Mouse (Mus musculus): Measurements from ENCODE around the gene Cacna1d. TPM values are rescaled to one million over a fixed set of nuclear protein-coding genes. Genes with fewer than 3 reads are reported as not detected.

Cacna1d gene
- polyA plus RNA-seq, 1 experiment from 2014 or later, result 8.5 TPM

DNA sequence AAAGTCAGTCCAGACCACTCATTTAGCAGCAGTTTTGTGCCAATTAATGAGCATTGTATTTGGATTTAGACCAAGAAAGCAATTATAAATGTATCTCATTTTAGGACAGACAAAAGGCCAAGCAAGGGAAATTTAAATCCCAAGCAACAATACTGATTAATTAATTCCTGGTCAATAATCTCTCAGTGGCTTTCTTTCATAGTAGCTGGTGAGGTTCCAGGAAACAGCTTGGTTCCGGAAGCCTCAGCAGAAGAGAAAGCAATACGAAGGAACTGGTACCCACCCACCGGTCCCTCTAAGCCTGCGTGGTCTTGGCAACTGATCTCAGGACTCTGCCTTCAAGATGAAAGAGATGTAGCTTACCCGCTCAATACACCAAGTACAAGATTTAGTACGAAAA is 319.7 kb downstream of the Cacna1d start:
- WGBS, result 86% methylated on average over 6 of the region's 6 CpGs
- Histone ChIP-seq H3K36me3 (no peaks in the 10 kb centered on the region), H3K4me3 (no peak overlapping the region), H3K9me3 (no peaks in the 10 kb centered on the region), H3K4me1 (peaks cover 23% of the 10 kb centered on the region), H3K27ac (no peak overlapping the region), H3K27me3 (ENCODE audit: insufficient read depth, poor library complexity, severe bottlenecking) (no peaks in the 10 kb centered on the region)
- no peak for DNase-seq (ENCODE audit: low spot score)

DNA sequence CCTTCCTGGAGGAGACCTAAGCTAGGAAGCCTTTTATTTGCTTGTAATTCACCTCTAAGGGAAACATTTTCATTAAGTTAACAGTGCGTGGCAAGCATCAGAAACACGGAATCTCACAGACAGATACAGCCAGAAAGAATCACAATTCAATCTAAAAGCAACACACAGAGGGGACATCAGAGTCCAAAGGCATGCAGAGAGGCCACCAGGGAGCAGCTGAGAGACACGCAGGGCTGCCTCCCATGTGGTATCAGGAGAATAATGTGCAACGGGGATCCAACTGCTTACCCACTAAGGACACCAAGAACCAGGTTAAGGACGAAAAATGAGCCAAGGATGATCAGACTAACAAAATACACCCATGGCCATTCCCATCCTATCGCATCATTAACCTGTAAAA is 320.2 kb downstream of the Cacna1d start:
- Histone ChIP-seq H3K27me3 (ENCODE audit: insufficient read depth, poor library complexity, severe bottlenecking) (no peaks in the 10 kb centered on the region), H3K9me3 (no peaks in the 10 kb centered on the region), H3K4me1 (peaks cover 23% of the 10 kb centered on the region), H3K36me3 (no peaks in the 10 kb centered on the region), H3K27ac (no peak overlapping the region), H3K4me3 (no peak overlapping the region)
- 59% methylated on average over 6 of the region's 6 CpGs for WGBS
- DNase-seq (ENCODE audit: low spot score), result no peak

DNA sequence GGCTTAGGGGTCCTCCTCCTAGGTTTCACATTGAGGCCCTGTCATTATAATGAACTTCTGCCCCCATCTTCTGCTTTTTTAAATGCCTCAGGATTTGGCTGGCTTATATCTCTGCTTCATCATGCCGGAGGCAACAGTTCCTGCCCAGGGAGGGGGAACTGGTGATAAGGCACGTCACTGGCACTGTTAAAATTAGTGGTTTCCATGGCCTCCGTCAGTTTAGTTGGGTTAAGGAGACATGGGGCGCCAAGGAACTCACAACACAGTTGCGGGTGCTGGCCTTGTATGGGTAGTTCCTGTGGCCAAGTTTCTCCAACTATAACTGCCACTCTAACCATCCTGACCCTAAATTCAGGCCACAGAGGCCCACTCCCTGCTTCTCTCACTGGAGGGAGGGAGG is 321.8 kb downstream of the Cacna1d start:
- Histone ChIP-seq H3K9me3 (no peaks in the 10 kb centered on the region), H3K4me1 (peaks cover 23% of the 10 kb centered on the region), H3K4me3 (no peak overlapping the region), H3K36me3 (no peaks in the 10 kb centered on the region), H3K27ac (peak overlapping the region; percentile 56), H3K27me3 (ENCODE audit: insufficient read depth, poor library complexity, severe bottlenecking) (no peaks in the 10 kb centered on the region)
- no peak for DNase-seq (ENCODE audit: low spot score)
- 26% methylated on average over 5 of the region's 5 CpGs for WGBS

DNA sequence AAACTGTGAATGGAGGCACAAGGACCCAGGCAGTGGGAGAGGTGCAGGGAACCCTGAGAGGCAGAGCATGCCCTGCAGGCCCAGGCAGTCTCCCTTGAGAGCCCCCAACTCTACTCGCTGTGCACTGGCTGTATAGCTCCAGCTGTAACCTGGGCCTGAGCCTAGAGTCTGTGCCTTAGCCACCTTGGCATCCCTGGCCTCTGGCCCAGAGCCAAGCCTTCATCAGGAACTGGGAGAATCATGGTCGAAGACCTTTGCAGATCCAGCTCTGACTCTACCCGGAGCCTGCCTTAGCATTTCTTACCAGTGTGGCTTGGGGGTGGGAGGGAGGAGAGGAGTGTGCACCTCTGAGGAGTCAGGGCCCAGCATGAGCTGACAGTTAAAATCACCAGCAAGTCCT is 322.4 kb downstream of the Cacna1d start:
- WGBS, result 39% methylated on average over 3 of the region's 3 CpGs
- no peak for DNase-seq (ENCODE audit: low spot score)
- H3K27ac ChIP-seq, result 0 out of 2 replicates have a peak overlapping the region, but pooled peaks have one; percentile 30

GRCm38 (mm10) chr14:30168387-30168786 is 322.9 kb downstream of the Cacna1d start:
- no peak overlapping the region for H3K4me3 ChIP-seq
- no peaks in the 10 kb centered on the region for H3K9me3 ChIP-seq
- no peaks in the 10 kb centered on the region for H3K36me3 ChIP-seq
- no peak overlapping the region for H3K27ac ChIP-seq
- no peak for DNase-seq (ENCODE audit: low spot score)
- peaks cover 23% of the 10 kb centered on the region for H3K4me1 ChIP-seq
- WGBS, result 42% methylated on average over 3 of the region's 3 CpGs
- H3K27me3 ChIP-seq (ENCODE audit: insufficient read depth, poor library complexity, severe bottlenecking), result no peaks in the 10 kb centered on the region

More for the DNA sequence above, 322.4 kb downstream of the Cacna1d start:
- Histone ChIP-seq H3K4me3 (no peak overlapping the region), H3K27me3 (ENCODE audit: insufficient read depth, poor library complexity, severe bottlenecking) (no peaks in the 10 kb centered on the region), H3K4me1 (peaks cover 23% of the 10 kb centered on the region), H3K36me3 (no peaks in the 10 kb centered on the region), H3K9me3 (no peaks in the 10 kb centered on the region)

DNA sequence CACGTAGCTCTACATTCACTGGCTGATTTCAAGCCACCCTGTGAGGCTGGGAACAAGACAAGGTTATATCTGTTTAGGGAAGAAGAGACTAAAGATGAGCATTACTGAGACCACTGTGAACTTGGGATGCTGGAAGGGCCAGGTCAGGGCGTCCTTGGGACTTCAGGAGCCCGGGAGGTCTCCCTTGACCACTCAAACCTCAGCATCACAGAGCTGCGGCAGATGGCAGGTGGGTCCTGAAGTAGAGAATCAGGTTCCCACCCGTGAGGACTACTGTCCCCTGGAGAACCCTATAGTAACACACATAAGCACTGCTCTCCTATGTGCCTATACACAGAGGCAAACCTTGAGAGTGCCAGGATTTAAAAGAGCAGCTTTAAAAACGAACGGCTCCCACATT is 323.6 kb downstream of the Cacna1d start:
- WGBS, result 86% methylated on average over 7 of the region's 7 CpGs
- Histone ChIP-seq H3K4me3 (no peak overlapping the region), H3K27ac (no peak overlapping the region), H3K4me1 (peaks cover 23% of the 10 kb centered on the region), H3K9me3 (no peaks in the 10 kb centered on the region), H3K36me3 (no peaks in the 10 kb centered on the region), H3K27me3 (ENCODE audit: insufficient read depth, poor library complexity, severe bottlenecking) (no peaks in the 10 kb centered on the region)
- DNase-seq (ENCODE audit: low spot score), result peak; percentile 66

GRCm38 (mm10) chr14:30166036-30166435 is 325.2 kb downstream of the Cacna1d start:
- DNase-seq (ENCODE audit: low spot score), result peak; percentile 66
- H3K36me3 ChIP-seq, result no peaks in the 10 kb centered on the region
- peaks cover 20% of the 10 kb centered on the region for H3K4me1 ChIP-seq
- no peak overlapping the region for H3K4me3 ChIP-seq
- no peaks in the 10 kb centered on the region for H3K9me3 ChIP-seq
- no peak overlapping the region for H3K27ac ChIP-seq
- 94% methylated on average over 11 of the region's 11 CpGs for WGBS
- H3K27me3 ChIP-seq (ENCODE audit: insufficient read depth, poor library complexity, severe bottlenecking), result no peaks in the 10 kb centered on the region

DNA sequence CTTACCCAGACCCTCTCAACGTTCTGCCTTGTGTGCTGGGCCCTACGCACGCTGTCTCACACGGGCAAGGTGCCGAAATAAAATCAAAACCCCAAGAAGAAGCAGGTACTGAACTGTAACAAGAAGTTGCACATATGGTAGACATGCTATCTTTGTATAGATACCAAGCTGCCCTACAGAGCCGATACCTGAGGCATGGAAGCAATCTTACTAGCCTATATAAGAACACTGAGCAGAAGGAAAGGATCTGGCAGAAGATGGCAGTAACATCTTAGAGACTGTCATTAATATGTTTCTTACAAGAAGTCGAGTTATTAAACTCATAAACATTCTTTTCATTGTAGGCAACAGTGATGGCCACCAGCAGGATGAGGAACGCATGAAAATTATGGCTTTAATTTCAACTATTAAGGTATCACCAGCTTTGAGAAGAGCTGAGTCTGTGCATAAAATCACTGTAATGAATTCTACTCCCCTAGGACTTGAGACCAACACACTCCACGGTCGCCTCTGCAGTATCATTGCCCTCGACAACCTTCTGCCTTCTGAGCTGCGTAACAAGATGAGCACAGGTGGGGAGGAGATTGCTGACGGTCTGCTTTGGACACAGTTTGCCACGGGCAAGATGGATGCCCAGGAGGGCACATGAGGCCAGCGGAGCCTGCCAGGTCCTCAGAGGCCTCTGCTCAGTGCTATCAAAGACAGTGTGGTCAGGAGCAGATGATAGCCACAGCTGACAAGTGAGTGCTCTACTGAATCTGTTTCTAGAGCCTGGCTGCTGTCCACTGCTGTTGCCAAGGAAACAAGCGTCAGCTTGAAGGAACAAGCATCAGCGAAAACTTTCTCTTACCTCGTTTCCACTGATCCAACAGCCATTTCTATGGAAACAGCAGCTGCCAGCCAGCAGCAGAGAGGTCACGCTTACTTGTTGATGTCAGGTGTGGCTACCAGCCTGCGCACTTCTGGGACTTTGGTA is 327.2 kb downstream of the Cacna1d start:
- Histone ChIP-seq H3K4me3 (no peak overlapping the region), H3K36me3 (no peaks in the 10 kb centered on the region), H3K27ac (no peak overlapping the region), H3K27me3 (ENCODE audit: insufficient read depth, poor library complexity, severe bottlenecking) (no peaks in the 10 kb centered on the region), H3K9me3 (no peaks in the 10 kb centered on the region), H3K4me1 (peaks cover 4% of the 10 kb centered on the region)
- 78% methylated on average over 20 of the region's 20 CpGs for WGBS
- peak; percentile 68 for DNase-seq (ENCODE audit: low spot score)

GRCm38 (mm10) chr14:30147774-30148173 is 343.5 kb downstream of the Cacna1d start:
- no peak overlapping the region for H3K27ac ChIP-seq
- 0 out of 2 replicates have a peak, but pooled peaks cover 6% of the 10 kb centered on the region for H3K27me3 ChIP-seq (ENCODE audit: insufficient read depth, poor library complexity, severe bottlenecking)
- 62% methylated on average over 7 of the region's 7 CpGs for whole genome bisulfite sequencing
- no peak overlapping the region for H3K4me3 ChIP-seq
- DNase-seq (ENCODE audit: low spot score), result no peak
- no peaks in the 10 kb centered on the region for H3K9me3 ChIP-seq
- no peaks in the 10 kb centered on the region for H3K36me3 ChIP-seq
- H3K4me1 ChIP-seq, result peaks cover 13% of the 10 kb centered on the region; the same call in 1 of the 2 replicates

DNA sequence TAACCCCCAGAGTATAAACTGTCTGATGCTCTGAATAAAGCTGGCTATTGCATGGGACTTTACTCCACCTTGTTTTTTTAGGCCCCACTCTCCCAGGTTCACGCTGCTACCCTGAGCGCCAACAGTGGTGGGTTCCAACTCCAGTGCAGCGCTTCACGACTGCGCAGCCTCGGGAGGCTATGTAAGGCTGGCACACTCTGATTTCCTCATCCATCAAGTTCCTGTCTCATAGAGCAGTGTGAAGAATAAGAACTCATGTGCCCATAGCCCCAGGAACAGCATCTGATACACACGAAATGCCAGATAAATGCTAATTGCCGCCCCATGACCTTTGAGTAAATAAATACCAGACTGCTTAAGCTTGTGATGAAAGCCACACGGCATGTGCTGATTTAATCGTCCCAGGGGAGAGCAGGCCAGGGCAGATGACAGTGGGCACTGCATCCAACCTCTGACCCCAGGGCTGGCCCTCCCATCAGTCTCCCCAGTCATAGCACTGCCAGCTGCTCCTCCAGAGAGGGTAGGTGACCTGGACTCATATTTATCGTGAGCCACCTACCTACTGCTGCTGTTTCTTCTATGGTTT is 352.8 kb downstream of the Cacna1d start:
- 54% methylated on average over 11 of the region's 11 CpGs for WGBS
- peaks cover 12% of the 10 kb centered on the region for H3K36me3 ChIP-seq

GRCm38 (mm10) chr14:30137961-30138360 is 353.3 kb downstream of the Cacna1d start:
- 69% methylated on average over 3 of the region's 3 CpGs for WGBS
- peaks cover 7% of the 10 kb centered on the region; the same call in 1 of the 2 replicates for H3K27me3 ChIP-seq (ENCODE audit: insufficient read depth, poor library complexity, severe bottlenecking)

More for the DNA sequence above, 352.8 kb downstream of the Cacna1d start:
- peaks cover 32% of the 10 kb centered on the region for H3K4me1 ChIP-seq
- H3K9me3 ChIP-seq, result no peaks in the 10 kb centered on the region
- no peak overlapping the region for H3K4me3 ChIP-seq
- peaks cover 9% of the 10 kb centered on the region; the same call in 1 of the 2 replicates for H3K27me3 ChIP-seq (ENCODE audit: insufficient read depth, poor library complexity, severe bottlenecking)
- no peak for DNase-seq (ENCODE audit: low spot score)
- H3K27ac ChIP-seq, result no peak overlapping the region

GRCm38 (mm10) chr14:30136965-30137364 is 354.3 kb downstream of the Cacna1d start:
- Histone ChIP-seq H3K4me3 (no peak overlapping the region), H3K27ac (no peak overlapping the region), H3K4me1 (peaks cover 32% of the 10 kb centered on the region), H3K36me3 (peaks cover 5% of the 10 kb centered on the region), H3K9me3 (no peaks in the 10 kb centered on the region), H3K27me3 (ENCODE audit: insufficient read depth, poor library complexity, severe bottlenecking) (peaks cover 7% of the 10 kb centered on the region; the same call in 1 of the 2 replicates)
- WGBS, result 10% methylated on average over 8 of the region's 8 CpGs
- DNase-seq (ENCODE audit: low spot score), result peak; percentile 91

More at GRCm38 (mm10) chr14:30137961-30138360, 353.3 kb downstream of the Cacna1d start:
- Histone ChIP-seq H3K4me3 (no peak overlapping the region), H3K9me3 (no peaks in the 10 kb centered on the region), H3K4me1 (peaks cover 32% of the 10 kb centered on the region), H3K36me3 (peaks cover 12% of the 10 kb centered on the region), H3K27ac (no peak overlapping the region)
- no peak for DNase-seq (ENCODE audit: low spot score)

- Histone ChIP-seq H3K36me3 (no peaks in the 10 kb centered on the region), H3K9me3 (no peaks in the 10 kb centered on the region), H3K4me3 (no peak overlapping the region), H3K27ac (no peak overlapping the region), H3K4me1 (peaks cover 39% of the 10 kb centered on the region), H3K27me3 (ENCODE audit: insufficient read depth, poor library complexity, severe bottlenecking) (peaks cover 1% of the 10 kb centered on the region; the same call in 1 of the 2 replicates)
- DNase-seq (ENCODE audit: low spot score), result no peak
- 78% methylated on average over 10 of the region's 10 CpGs for WGBS
Measured at GRCm38 (mm10) chr14:30135351-30135750, 355.9 kb downstream of the Cacna1d start.
